Mouse (Mus musculus) lung, postnatal 0 days (tissue): ENCODE measurements around the gene Capn1. TPM values are rescaled to one million over a fixed set of nuclear protein-coding genes. Genes with fewer than 3 reads are reported as not detected.
"Not testable (repeated sequence)": the region's sequence is repeated elsewhere in the genome, so short reads cannot be mapped to it uniquely, and the experiment has no call there.

Experiments used
- ATAC-seq: fragments of 200-750 bp; cut with Nextera tagmentation; 2 replicates; pipeline ENCODE4 v1.8.0; 2017; ENCODE audit warnings: moderate library complexity
- DNase-seq: peaks from one replicate; pipeline ENCODE4 v3.0.0-alpha.2; 2016; ENCODE audit warnings: low spot score
- H3K27ac ChIP-seq: fragments of 300-500 bp; sonication (generic); 2 replicates; pipeline ENCODE4 v1.5.1; 2014; ENCODE audit warnings: antibody characterized with exemption, mild to moderate bottlenecking, low read length, mixed read lengths
- H3K27me3 ChIP-seq: fragments of 300-500 bp; sonication (generic); replicated peaks from 2 replicates; pipeline ENCODE4 v1.6.1; 2014; ENCODE audit warnings: low read length, mixed read lengths; ENCODE audit not compliant: insufficient read depth
- H3K36me3 ChIP-seq: fragments of 300-500 bp; sonication (generic); 2 replicates; pipeline ENCODE4 v1.6.1; 2014; ENCODE audit warnings: low read length, mixed read lengths; ENCODE audit not compliant: insufficient read depth
- H3K4me1 ChIP-seq: fragments of 300-500 bp; sonication (generic); 2 replicates; pipeline ENCODE4 v1.6.1; 2014; ENCODE audit warnings: antibody characterized with exemption, low read depth, low read length, mixed read lengths; ENCODE audit not compliant: insufficient read depth
- H3K4me2 ChIP-seq: fragments of 300-500 bp; sonication (generic); replicated peaks from 2 replicates; pipeline ENCODE4 v1.6.1; 2014; ENCODE audit warnings: low read depth, mild to moderate bottlenecking, low read length, moderate library complexity, mixed read lengths
- H3K4me3 ChIP-seq: fragments of 300-500 bp; sonication (generic); 2 replicates; pipeline ENCODE4 v1.5.1; 2014; ENCODE audit warnings: low read depth, low read length
- H3K9ac ChIP-seq: fragments of 300-500 bp; sonication (generic); replicated peaks from 2 replicates; pipeline ENCODE4 v1.6.1; 2014; ENCODE audit warnings: low read depth, mild to moderate bottlenecking
- H3K9me3 ChIP-seq: fragments of 300-500 bp; sonication (generic); 2 replicates; pipeline ENCODE4 v1.6.1; 2016; ENCODE audit warnings: low read length, mixed read lengths
- CTCF ChIP-seq: IDR thresholded peaks from 2 replicates; pipeline ENCODE4 v1.5.1; 2016; ENCODE audit warnings: antibody characterized with exemption, mild to moderate bottlenecking
- EP300 ChIP-seq: IDR thresholded peaks from 2 replicates; pipeline ENCODE4 v1.6.1; 2016; ENCODE audit warnings: antibody characterized with exemption, mild to moderate bottlenecking, control low read depth
- WGBS: fragments of 180-500 bp; shearing (Covaris S2); extraction: QIAGEN DNeasy Blood & Tissue Kit; methylation state at CpG from one replicate; pipeline ENCODE4 v1.1.7; 2014; 5-methylcytosine and 5-hydroxymethylcytosine counted together
- polyA plus RNA-seq: library from polyadenylated mRNA; unstranded; fragments of >200 nt; fragmentation: Nextera tagmentation; extraction: Ambion mirVana; gene quantifications from 2 replicates; pipeline ENCODE4 v1.2.1, GENCODE M21; 2015

Gene Capn1
- polyA plus RNA-seq, 1 experiment from 2014 or later: 11.9 TPM

GRCm38 (mm10) chr19:6047899-6048166 lies 32.1 kb upstream of the Capn1 start:
- TF ChIP-seq CTCF (no peak), EP300 (no peak)
- Histone ChIP-seq H3K4me2 (peak overlapping the region; percentile 92), H3K9me3 (no peaks in the 10 kb centered on the region), H3K4me1 (peaks cover 6% of the 10 kb centered on the region; the same call in 1 of the 2 replicates), H3K4me3 (peak overlapping the region; percentile 93; the same call in 1 of the 2 replicates), H3K9ac (0 out of 2 replicates have a peak overlapping the region, but pooled peaks have one; percentile 87), H3K27me3 (no peaks in the 10 kb centered on the region), H3K36me3 (peaks cover 34% of the 10 kb centered on the region), H3K27ac (no peak overlapping the region)
- ATAC-seq (no peak), DNase-seq (no peak)
- WGBS: 77% methylated on average over 8 of the region's 8 CpGs

DNA sequence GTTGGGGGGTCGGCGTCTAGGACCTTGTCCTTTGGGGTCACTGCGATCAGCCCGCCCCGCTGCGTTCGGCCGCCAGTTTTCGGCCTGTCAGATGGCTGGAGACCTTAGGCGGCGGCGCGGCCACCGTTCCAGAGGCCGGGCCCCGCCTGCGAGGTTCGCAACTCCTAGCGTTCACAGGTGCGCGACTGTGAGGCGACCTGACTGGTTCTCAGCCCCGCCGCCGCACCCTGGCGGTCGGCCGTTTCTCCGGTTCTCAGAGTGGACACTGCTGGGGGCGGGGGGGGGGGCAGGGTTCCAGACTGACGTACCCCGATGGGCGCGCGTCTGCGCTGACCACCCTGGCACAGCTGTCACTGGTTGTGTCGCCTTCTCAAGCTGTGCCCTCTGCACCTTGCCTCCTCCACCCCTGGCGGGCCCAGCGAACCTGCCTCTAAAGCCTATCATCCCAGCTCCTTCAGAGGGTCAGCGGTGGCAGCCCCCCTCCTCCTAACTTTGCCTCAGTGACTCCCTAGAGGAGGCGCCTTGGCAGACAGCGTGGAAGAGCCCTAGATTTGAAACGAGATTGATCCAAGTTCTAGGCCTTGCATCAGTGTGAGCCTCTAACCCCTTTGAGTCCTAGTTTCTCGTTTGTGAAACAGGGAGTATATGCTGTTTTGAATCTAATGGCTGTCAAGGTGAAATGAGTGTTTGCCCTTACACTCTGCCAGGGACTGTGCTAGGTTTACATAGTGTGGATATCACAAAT lies 31.6 kb upstream of the Capn1 start:
- Histone ChIP-seq H3K4me3 (peak overlapping the region; percentile 93), H3K4me2 (peak overlapping the region; percentile 92), H3K27ac (peak overlapping the region; percentile 98), H3K27me3 (no peaks in the 10 kb centered on the region), H3K9ac (peak overlapping the region; percentile 87), H3K4me1 (peaks cover 6% of the 10 kb centered on the region; the same call in 1 of the 2 replicates), H3K36me3 (peaks cover 29% of the 10 kb centered on the region), H3K9me3 (no peaks in the 10 kb centered on the region)
- DNase-seq (no peak), ATAC-seq (peak; percentile 15)
- WGBS: 1% methylated on average over 38 of the region's 44 CpGs
- no peak for TF ChIP-seq EP300
- peak; percentile 34; the same call in 1 of the 2 replicates for TF ChIP-seq CTCF

DNA sequence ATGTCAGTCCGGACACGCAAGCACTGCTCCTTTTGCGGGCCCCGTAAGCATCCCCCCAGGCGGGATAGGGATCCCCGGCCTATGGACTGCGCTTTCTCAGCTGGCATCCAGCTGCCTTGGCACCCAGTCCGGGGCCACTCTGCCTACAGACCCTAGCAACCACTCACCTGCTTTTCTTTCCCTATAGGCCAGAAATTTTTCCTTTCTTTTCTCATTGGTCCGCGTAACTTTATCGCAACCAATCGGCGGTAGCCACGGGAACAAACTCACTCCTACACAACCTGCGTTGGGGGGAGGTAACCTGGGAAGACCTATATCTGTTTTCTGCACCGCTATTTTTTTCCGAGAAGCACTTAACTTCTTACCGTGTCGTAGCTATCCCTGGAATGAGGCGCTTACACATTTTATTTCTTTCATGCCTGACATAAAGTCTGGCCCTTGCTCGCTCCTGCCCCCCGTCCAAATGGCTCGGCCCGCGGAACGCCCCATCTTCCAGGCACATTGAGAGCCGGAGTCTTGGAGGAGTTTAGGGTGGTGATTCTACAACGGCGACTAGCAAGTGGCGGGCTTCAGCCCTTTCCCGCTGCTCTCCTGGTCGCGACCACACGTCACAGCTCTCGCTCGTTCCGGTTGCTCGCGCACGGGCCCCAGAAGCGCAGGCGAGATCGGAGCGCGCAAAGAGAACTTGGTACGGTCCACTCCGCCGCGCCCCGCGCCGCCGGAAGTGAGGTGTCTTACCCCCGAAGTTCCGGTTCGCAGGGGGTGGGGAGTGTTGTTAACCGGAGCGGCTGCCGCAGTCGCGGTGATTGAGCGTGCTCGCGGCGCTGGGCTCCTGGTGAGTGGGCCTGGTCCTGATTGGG lies 30.8 kb upstream of the Capn1 start, which contains the start of gene Syvn1:
Syvn1 (plus strand) TSS at position 283 of the 860 bp plus-strand sequence.
- H3K4me1 ChIP-seq: peaks cover 6% of the 10 kb centered on the region; the same call in 1 of the 2 replicates
- peak; percentile 93 for ATAC-seq
- no peaks in the 10 kb centered on the region for H3K9me3 ChIP-seq
- peak within 1 kb of the TSS; percentile 93 for H3K4me3 ChIP-seq
- H3K27me3 ChIP-seq: no peaks in the 10 kb centered on the region
- under 1% methylated on average over 59 of the region's 65 CpGs for WGBS
- H3K4me2 ChIP-seq: peak within 1 kb of the TSS; percentile 92
- peak within 1 kb of the TSS; percentile 98 for H3K27ac ChIP-seq
- peak within 1 kb of the TSS; percentile 87 for H3K9ac ChIP-seq
- H3K36me3 ChIP-seq: peaks cover 21% of the 10 kb centered on the region
- TF ChIP-seq CTCF: no peak; the same call in 1 of the 2 replicates
- peak; percentile 77; the same call in 1 of the 2 replicates for TF ChIP-seq EP300
- DNase-seq: peak; percentile 98

DNA sequence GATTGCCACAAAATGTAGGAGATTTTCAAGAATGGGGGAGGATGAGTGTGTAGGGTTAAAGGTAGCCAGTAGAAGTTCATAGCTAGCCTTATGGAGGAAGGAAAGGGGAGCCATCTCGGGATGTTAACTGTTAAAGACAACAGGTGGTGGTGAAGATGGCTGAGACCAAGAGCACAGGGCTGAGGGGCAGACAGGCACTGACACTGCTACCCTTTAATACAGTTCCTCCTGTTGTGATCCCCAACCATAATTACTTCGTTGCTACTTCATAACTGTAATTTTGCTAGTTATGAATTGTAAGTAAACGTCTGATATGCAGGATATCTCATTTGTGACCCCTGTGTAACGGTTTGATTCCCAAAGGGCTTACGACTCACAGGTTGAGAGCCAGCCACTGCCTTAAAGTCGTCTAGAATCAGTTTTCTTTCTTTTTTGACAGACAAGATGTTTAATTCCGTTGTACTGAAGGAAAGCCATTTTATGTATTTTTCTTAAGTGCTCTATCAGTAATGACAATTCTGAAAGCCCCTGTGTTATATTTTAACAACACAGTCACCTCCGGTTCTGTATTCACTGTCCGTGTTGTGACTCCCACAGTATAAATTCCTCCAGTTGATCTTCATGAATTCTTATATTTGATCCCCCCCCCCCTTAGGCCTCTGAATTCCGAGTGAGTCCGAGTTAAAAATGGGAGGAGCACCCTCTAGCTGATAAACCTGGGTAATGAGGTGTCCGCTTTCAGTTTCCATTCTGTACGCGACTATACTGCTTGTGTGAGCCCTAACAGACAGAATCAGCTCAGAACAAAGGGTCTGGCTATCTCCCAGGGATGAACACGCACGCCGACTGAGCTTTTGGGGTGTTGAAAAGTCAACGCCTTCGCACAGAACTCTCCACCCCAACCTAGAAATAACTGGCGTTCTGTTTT lies 29.9 kb upstream of the Capn1 start:
- peak; percentile 71 for DNase-seq
- Histone ChIP-seq H3K36me3 (peaks cover 12% of the 10 kb centered on the region; the same call in 1 of the 2 replicates), H3K4me2 (peak overlapping the region; percentile 92), H3K9ac (peak overlapping the region; percentile 63), H3K27ac (peak overlapping the region; percentile 98), H3K27me3 (no peaks in the 10 kb centered on the region), H3K9me3 (no peaks in the 10 kb centered on the region), H3K4me3 (peak overlapping the region; percentile 93), H3K4me1 (peaks cover 6% of the 10 kb centered on the region; the same call in 1 of the 2 replicates)
- peak; percentile 31 for ATAC-seq
- 13% methylated on average over 20 of the region's 20 CpGs for whole genome bisulfite sequencing
- TF ChIP-seq EP300 (no peak), CTCF (peak; percentile 39)

DNA sequence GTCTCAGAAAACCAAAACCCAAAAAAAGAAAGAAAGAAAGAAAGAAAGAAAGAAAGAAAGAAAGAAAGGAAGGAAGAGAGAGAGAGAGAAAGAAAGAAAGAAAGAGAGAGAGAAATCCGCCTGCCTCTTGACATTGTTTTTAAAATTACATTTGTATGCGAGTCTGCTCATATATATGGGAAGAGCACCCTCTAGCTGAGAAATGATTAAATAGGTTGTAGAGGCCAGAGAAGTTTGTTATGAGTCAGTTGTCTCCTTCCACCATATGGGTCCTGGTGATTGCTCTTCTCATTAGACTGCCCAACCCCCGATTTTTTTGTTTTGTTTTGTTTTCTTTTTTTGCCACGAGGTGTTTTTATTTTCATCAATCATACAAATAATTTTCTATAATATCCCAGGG lies 28.4 kb upstream of the Capn1 start:
- peak; percentile 90 for DNase-seq
- not testable (repeated sequence) for ATAC-seq, H3K4me2 ChIP-seq, H3K27me3 ChIP-seq, H3K36me3 ChIP-seq, H3K9me3 ChIP-seq, H3K27ac ChIP-seq, H3K4me1 ChIP-seq, H3K9ac ChIP-seq, H3K4me3 ChIP-seq
- peak; percentile 70 for TF ChIP-seq CTCF
- 21% methylated on average over 4 of the region's 4 CpGs for WGBS
